Mouse (Mus musculus): ENCODE measurements at regions not wholly inside any gene's neighbourhood (a gene's known extent, or its start where the extent isn't known, plus 50 kb on each side); places are given as distances from the start of the nearest gene placed in this dataset.

GRCm38 (mm10) chr1:190067181-190067580 is 103.3 kb downstream of the Prox1 start:
- Histone ChIP-seq H3K27me3 (ENCODE audit: insufficient read depth, low read length) (no peaks in the 10 kb centered on the region), H3K4me3 (ENCODE audit: low read depth, low read length) (no peak overlapping the region), H3K9me3 (ENCODE audit: low read length) (no peaks in the 10 kb centered on the region), H3K36me3 (ENCODE audit: insufficient read depth) (no peaks in the 10 kb centered on the region), H3K9ac (no peak overlapping the region), H3K4me2 (ENCODE audit: low read depth) (no peak overlapping the region), H3K27ac (ENCODE audit: low read depth, low read length) (no peak overlapping the region), H3K4me1 (ENCODE audit: insufficient read depth) (no peaks in the 10 kb centered on the region)
- no peak for TF ChIP-seq CTCF (IDR thresholded peaks at IDR 0.05; ENCODE audit: low read depth)
- WGBS = 90% methylated on average over 3 of the region's 3 CpGs
- no peak for ATAC-seq
- no peak for DNase-seq

GRCm38 (mm10) chr1:190066426-190066825 is 104.1 kb downstream of the Prox1 start:
- H3K9ac ChIP-seq = no peak overlapping the region
- no peaks in the 10 kb centered on the region for H3K27me3 ChIP-seq (ENCODE audit: insufficient read depth, low read length)
- DNase-seq (no peak), ATAC-seq (no peak)
- H3K27ac ChIP-seq (ENCODE audit: low read depth, low read length) = no peak overlapping the region
- no peaks in the 10 kb centered on the region for H3K9me3 ChIP-seq (ENCODE audit: low read length)
- no peaks in the 10 kb centered on the region for H3K36me3 ChIP-seq (ENCODE audit: insufficient read depth)
- H3K4me1 ChIP-seq (ENCODE audit: insufficient read depth) = no peaks in the 10 kb centered on the region
- no peak overlapping the region for H3K4me3 ChIP-seq (ENCODE audit: low read depth, low read length)
- no peak overlapping the region for H3K4me2 ChIP-seq (ENCODE audit: low read depth)
- TF ChIP-seq CTCF (IDR thresholded peaks at IDR 0.05; ENCODE audit: low read depth) = no peak
- 72% methylated on average over 9 of the region's 9 CpGs for WGBS

GRCm38 (mm10) chr1:190061560-190062295 is 108.8 kb downstream of the Prox1 start:
- no peaks in the 10 kb centered on the region for H3K27me3 ChIP-seq (ENCODE audit: insufficient read depth, low read length)
- no peak overlapping the region for H3K9ac ChIP-seq
- no peak overlapping the region for H3K27ac ChIP-seq (ENCODE audit: low read depth, low read length)
- DNase-seq = no peak
- no peak overlapping the region for H3K4me2 ChIP-seq (ENCODE audit: low read depth)
- WGBS = 73% methylated on average over 9 of the region's 9 CpGs
- no peak for TF ChIP-seq CTCF (IDR thresholded peaks at IDR 0.05; ENCODE audit: low read depth)
- no peak overlapping the region for H3K4me3 ChIP-seq (ENCODE audit: low read depth, low read length)
- no peaks in the 10 kb centered on the region for H3K36me3 ChIP-seq (ENCODE audit: insufficient read depth)
- no peaks in the 10 kb centered on the region for H3K9me3 ChIP-seq (ENCODE audit: low read length)
- no peaks in the 10 kb centered on the region for H3K4me1 ChIP-seq (ENCODE audit: insufficient read depth)
- no peak for ATAC-seq

GRCm38 (mm10) chr1:190059025-190059424 is 111.5 kb downstream of the Prox1 start:
- WGBS = 79% methylated on average over 3 of the region's 3 CpGs
- Histone ChIP-seq H3K4me1 (ENCODE audit: insufficient read depth) (no peaks in the 10 kb centered on the region), H3K4me3 (ENCODE audit: low read depth, low read length) (no peak overlapping the region), H3K9me3 (ENCODE audit: low read length) (no peaks in the 10 kb centered on the region), H3K9ac (no peak overlapping the region), H3K27me3 (ENCODE audit: insufficient read depth, low read length) (no peaks in the 10 kb centered on the region), H3K4me2 (ENCODE audit: low read depth) (no peak overlapping the region), H3K27ac (ENCODE audit: low read depth, low read length) (no peak overlapping the region), H3K36me3 (ENCODE audit: insufficient read depth) (no peaks in the 10 kb centered on the region)
- TF ChIP-seq CTCF (IDR thresholded peaks at IDR 0.05; ENCODE audit: low read depth) = no peak
- ATAC-seq (no peak), DNase-seq (no peak)

- TF ChIP-seq CTCF (IDR thresholded peaks at IDR 0.05; ENCODE audit: low read depth) = no peak
- Histone ChIP-seq H3K4me2 (ENCODE audit: low read depth) (no peak overlapping the region), H3K9ac (no peak overlapping the region), H3K27ac (ENCODE audit: low read depth, low read length) (no peak overlapping the region), H3K27me3 (ENCODE audit: insufficient read depth, low read length) (no peaks in the 10 kb centered on the region), H3K36me3 (ENCODE audit: insufficient read depth) (no peaks in the 10 kb centered on the region), H3K9me3 (ENCODE audit: low read length) (no peaks in the 10 kb centered on the region), H3K4me3 (ENCODE audit: low read depth, low read length) (no peak overlapping the region), H3K4me1 (ENCODE audit: insufficient read depth) (no peaks in the 10 kb centered on the region)
- DNase-seq (no peak), ATAC-seq (no peak)
- 90% methylated on average over 2 of the region's 2 CpGs for WGBS
These were observed 113.6 kb downstream of the Prox1 start for GRCm38 (mm10) chr1:190056931-190057330.

- no peaks in the 10 kb centered on the region; the same call in 1 of the 2 replicates for H3K27me3 ChIP-seq (ENCODE audit: insufficient read depth, low read length)
- no peak overlapping the region for H3K9ac ChIP-seq
- no peaks in the 10 kb centered on the region for H3K4me1 ChIP-seq (ENCODE audit: insufficient read depth)
- no peak overlapping the region for H3K4me3 ChIP-seq (ENCODE audit: low read depth, low read length)
- H3K4me2 ChIP-seq (ENCODE audit: low read depth) = no peak overlapping the region
- no peak for TF ChIP-seq CTCF (IDR thresholded peaks at IDR 0.05; ENCODE audit: low read depth)
- DNase-seq (no peak), ATAC-seq (no peak)
- H3K9me3 ChIP-seq (ENCODE audit: low read length) = peaks cover 9% of the 10 kb centered on the region; the same call in 1 of the 2 replicates
- no peaks in the 10 kb centered on the region for H3K36me3 ChIP-seq (ENCODE audit: insufficient read depth)
- WGBS = 93% methylated on average over 2 of the region's 2 CpGs
- H3K27ac ChIP-seq (ENCODE audit: low read depth, low read length) = no peak overlapping the region
These were observed 118.6 kb downstream of the Prox1 start for GRCm38 (mm10) chr1:190051903-190052302.

- H3K27ac ChIP-seq (ENCODE audit: low read depth, low read length) = no peak overlapping the region
- H3K36me3 ChIP-seq (ENCODE audit: insufficient read depth) = no peaks in the 10 kb centered on the region
- H3K9ac ChIP-seq = no peak overlapping the region
- no peak for TF ChIP-seq CTCF (IDR thresholded peaks at IDR 0.05; ENCODE audit: low read depth)
- no peak overlapping the region for H3K4me3 ChIP-seq (ENCODE audit: low read depth, low read length)
- no peaks in the 10 kb centered on the region; the same call in 1 of the 2 replicates for H3K27me3 ChIP-seq (ENCODE audit: insufficient read depth, low read length)
- H3K9me3 ChIP-seq (ENCODE audit: low read length) = peaks cover 9% of the 10 kb centered on the region; the same call in 1 of the 2 replicates
- no peak overlapping the region for H3K4me2 ChIP-seq (ENCODE audit: low read depth)
- ATAC-seq (no peak), DNase-seq (no peak)
- no peaks in the 10 kb centered on the region for H3K4me1 ChIP-seq (ENCODE audit: insufficient read depth)
- 79% methylated on average over 2 of the region's 2 CpGs for WGBS
These were observed 121.9 kb downstream of the Prox1 start for GRCm38 (mm10) chr1:190048521-190049170.

Measured in forebrain, postnatal 0 days (tissue).